Mouse (Mus musculus): ENCODE measurements at regions not wholly inside any gene's neighbourhood (a gene's known extent, or its start where the extent isn't known, plus 50 kb on each side); places are given as distances from the start of the nearest gene placed in this dataset.

DNA sequence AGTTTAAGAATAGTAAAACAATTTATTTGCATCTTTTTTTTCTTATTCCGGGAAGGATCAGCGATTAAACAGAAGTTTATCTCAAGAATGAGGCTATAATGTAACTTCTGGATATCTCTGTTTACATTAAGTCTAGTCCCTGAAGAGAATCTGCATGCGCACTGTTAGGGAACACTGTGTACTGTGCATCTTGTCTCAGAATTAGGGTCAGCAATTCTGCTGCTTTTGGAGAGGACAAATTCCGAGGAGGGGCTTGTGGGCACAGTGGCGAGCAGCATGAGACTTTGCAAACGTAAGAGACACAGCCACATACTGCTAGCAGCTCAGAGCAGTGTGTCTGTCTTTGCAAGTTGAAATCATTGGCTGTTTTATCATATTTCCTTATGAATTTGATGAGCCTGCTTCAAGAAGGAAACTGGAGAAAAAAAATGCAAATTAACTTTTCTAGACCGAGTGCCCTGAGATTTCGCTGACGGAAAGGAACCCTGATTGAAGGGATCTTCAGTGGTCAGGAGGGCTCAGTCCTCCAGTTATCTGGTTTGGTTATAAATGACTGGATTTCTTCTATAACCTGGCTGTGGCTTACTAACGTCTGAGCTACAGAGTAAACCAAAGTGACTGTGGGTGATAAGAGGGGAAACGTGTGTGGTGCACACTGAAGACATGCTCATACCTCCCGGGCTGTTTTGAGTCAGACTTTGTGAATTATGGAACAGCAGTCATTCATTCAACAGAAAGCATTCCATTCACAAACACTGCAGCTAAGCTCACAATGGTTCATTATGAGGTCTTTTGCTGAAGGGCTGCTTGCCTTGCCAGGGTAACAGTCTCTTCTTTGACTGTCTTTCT is 305.1 kb downstream of the Ets1 start:
- peak; percentile 75 for DNase-seq (ENCODE audit: low read depth, low spot score)

DNA sequence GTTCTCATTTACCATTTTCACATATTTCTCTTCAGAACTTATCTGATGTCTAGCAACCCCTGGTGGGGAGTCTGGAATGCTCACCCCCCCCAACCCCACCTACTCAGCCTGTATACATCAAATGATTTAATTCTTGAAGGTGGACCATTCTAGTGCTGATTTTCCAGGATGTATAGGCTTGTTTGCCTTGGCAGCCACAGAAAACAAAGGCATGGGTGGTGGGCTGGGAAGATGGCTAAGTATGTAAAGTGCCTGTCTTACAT is 305.7 kb downstream of the Ets1 start:
- DNase-seq (ENCODE audit: low read depth, low spot score): no peak

DNA sequence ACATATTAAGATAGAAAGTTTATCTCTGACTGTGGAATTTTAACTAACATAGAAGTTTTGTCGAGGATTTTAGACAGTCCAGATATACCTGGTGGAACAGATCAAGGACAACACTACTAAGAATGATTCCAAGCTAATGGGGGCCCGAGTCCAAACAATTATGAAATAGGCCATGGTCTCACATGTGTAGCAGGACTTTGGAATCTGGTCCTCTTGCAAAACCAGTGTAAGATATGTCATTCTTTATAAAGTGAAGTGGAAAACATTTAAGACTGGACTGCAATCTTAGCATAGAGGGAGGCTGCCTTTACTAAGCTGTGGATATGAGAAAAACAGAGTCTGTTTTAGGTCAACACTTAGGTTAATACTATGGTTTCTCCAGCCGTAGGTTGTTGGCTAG is 311.2 kb downstream of the Ets1 start:
- DNase-seq (ENCODE audit: low read depth, low spot score): no peak

DNA sequence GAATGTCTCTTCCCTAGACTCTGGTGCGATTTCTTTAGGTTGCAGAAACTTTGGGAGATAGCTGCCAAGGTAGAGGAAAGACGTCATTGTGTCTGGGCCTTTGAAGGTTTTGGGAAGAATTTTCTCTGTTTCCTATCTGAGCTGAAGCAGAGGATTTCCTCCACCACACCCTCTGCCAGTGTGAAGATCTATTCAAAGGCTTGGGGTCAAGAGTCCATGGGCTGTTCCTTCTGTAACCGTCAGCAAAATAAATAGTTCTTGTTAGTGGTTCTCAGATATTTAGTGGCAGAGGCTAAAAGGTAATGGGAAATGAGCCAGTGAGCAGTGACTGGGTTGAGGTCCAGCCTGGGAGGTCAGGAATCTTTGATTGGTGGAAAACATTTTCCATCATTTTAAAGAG is 313.0 kb downstream of the Ets1 start:
- DNase-seq (ENCODE audit: low read depth, low spot score): no peak

DNA sequence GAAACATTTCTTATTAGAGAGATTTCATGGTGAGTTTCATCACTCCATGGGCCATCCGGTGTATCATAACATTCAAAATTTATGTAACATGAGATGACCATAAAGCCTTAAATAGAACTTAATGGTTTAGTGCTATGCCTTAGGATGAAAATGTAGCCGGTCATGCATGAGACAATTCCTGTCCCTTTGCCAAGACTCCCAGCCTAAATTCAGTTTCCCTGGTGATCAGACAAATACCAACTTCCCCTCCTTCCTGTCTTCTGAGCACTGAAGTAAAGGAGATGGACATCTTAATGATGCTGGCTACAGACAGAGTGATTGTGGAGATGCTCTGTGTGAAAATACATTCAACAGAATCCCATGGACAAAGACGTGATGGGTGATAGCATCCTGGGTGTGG is 322.7 kb downstream of the Ets1 start:
- no peak for DNase-seq (ENCODE audit: low read depth, low spot score)

DNA sequence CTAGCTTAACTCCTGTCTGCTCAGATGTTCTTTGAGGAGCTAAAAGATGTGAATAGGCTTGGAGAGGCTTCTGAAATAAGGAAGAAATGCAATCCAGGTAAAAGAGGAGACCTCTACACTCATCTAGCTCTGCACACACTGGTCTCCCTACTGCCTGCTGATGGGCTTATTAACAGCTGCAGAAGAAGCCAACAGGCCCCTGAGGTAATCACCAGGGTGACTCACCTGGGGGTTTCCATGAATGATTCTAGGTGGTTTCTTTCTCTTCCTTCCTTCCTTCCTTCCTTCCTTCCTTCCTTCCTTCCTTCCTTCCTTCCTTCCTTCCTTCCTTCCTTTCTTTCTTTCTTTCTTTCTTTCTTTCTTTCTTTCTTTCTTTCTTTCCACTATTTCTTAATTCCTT is 323.4 kb downstream of the Ets1 start:
- DNase-seq (ENCODE audit: low read depth, low spot score): peak; percentile 44

DNA sequence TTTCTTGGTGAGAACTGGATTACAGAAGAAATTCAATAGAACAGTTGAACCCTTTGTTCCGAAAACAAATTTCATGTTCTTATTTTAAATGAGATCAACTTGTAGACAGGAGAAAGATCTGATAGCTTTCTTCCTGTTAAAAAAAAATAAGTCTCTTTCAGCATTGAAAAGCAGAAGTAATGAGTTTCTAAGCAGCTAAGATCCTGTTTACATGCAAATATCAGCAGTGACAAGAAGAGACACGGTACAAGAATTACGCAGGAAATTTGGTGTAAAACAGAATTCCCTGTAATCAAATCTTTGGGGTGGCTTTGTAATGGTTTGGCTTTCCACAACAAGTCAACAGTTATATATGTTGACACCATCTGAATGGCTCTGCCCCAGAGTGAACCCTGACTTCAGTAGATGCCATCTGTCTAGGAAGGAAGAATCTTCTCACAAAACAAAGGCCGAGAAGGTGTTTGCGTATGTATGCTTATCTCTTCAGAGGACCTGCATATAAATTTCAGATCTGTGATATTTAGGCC is 326.7 kb downstream of the Ets1 start:
- peak; percentile 60 for DNase-seq (ENCODE audit: low read depth, low spot score)

DNA sequence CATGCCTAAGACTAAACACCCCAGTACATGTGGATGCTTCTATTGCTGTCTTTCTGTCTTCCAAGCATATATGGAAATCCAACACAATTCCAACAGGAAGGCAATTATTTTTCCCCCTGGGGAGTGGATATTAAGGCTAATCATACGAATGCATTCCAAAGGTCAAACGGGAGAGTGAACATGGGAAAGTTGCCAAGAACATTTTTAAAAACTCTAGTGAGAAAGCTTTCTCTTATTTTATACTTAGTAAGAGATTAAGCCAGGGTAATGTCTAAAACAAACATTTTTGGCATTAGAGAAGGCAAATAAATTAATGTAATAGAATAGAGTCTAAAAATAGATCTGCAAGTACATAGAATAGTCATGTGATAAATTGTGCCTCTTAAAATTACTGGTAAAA is 332.4 kb downstream of the Ets1 start:
- DNase-seq (ENCODE audit: low read depth, low spot score): no peak

DNA sequence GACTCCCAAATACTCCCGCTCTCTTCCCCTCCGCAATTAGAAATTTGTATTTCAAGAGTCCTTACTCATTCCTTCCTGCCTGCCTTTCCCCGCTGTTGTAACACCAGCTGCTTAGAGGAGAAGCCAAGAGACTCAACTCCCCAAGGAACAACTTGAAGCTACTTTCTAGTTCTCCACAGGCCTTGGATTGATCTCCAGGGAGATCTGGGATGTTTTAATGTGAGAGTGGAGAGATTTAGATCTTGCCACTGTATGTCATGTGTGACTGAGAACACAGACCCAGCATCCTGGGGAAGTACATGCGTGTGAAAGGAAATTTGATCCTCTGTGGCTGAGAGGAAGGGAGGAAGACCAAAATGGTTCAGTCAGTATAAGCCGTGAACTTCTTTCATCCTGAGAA is 335.4 kb downstream of the Ets1 start:
- DNase-seq (ENCODE audit: low read depth, low spot score): no peak

DNA sequence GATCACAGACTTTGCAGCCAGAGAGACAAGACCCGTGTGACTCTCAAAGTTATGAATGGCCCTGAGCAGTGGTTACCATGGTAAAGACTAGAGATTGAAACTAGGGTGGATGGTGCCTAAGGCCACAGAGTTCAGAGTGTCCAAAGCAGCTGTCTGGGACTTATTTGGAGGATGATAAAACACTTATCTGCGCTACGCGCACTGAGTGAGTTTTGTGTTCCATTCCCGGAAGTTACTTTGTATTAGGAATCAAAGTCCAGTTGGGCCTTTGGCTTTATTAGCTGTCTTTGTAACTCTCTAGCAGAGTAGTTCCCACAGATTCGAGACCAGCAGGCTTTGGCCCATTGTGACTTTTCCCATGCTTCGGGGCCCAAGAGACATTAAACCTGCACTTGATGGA is 335.9 kb downstream of the Ets1 start:
- DNase-seq (ENCODE audit: low read depth, low spot score): no peak

DNA sequence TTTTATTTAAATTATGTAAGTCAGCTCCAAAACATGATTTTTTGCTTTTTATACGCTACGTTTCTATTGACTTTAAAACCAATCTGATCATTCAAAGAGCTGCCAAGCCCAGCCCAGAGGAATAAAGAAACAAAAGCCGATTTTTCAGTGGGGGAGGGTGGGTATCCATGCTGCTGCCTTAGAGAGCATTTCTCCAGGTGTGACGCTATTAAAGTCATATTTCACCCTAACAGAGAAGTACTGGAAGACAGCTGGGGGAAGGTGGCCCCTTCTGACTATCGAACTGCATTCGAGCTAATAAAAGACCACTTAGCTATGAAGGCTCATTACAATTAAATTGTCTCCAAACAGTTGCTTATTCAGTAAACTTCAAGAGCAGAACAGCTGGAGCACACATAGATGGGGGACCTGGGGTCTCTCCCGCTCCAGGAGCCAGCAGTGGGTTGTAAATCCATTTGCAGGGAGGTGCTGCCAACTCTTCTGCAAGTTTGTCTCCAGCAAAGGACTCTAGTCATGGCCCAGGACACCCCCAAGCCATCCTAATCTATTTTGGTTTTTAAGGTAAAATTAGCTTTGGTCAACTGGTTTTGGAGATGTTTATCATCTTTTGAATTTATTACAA is 336.5 kb downstream of the Ets1 start:
- no peak for DNase-seq (ENCODE audit: low read depth, low spot score)

DNA sequence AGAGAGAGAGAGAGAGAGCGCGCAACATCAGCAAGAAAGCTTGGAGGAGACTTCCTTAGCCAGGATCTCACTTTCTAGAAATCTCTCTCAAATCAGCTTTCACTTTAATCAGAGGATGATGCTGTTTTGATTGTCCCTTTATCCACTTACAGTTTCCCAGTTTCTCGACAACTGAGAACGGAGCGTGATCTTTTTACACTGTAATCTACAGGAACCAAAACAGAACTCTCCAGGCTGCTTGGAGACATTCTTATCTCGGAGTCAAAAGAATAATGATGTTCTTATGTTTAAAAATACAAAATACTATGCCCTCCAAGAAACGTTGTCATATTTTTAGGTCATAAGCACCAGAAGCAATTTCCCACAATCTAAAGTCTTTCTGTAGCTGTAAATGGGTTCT is 341.7 kb downstream of the Ets1 start:
- no peak for DNase-seq (ENCODE audit: low read depth, low spot score)

DNA sequence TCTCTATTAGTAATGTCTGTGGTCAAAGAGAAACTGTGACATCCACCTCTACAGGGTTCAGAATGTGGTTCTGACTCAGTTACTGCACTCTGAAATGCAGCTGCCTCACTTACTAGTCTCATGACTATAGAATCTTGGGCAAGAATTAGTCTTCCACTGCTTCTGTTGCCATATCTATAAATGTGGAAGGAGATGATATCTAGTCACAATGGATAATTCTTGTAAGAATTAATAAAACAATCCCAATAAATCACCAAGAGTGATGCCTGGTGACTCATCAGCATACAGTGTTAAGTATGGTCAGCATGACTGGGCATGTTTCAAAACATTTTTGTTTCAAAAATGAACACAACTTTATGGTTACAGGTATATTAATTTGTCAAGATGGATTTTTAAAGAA is 344.8 kb downstream of the Ets1 start:
- DNase-seq (ENCODE audit: low read depth, low spot score): no peak

DNA sequence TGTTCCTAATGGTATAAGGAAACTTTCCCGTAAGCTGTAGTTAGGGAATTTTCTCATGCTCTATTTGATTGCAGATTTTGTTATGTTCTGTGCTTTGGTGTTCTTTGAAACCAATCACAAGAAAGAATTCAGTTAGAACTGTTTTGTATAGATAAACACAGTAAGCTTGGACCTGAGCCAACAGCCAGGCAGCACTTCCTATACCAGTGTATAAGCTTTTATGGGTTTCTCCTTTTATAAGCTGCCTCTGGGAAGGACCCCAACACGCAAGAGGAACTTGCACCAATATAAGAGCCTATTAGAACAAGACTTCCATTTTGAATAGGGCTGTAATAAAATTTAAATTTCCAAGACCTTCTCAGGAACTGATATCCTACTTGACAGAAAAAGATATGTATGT is 347.2 kb downstream of the Ets1 start:
- DNase-seq (ENCODE audit: low read depth, low spot score): peak; percentile 20

DNA sequence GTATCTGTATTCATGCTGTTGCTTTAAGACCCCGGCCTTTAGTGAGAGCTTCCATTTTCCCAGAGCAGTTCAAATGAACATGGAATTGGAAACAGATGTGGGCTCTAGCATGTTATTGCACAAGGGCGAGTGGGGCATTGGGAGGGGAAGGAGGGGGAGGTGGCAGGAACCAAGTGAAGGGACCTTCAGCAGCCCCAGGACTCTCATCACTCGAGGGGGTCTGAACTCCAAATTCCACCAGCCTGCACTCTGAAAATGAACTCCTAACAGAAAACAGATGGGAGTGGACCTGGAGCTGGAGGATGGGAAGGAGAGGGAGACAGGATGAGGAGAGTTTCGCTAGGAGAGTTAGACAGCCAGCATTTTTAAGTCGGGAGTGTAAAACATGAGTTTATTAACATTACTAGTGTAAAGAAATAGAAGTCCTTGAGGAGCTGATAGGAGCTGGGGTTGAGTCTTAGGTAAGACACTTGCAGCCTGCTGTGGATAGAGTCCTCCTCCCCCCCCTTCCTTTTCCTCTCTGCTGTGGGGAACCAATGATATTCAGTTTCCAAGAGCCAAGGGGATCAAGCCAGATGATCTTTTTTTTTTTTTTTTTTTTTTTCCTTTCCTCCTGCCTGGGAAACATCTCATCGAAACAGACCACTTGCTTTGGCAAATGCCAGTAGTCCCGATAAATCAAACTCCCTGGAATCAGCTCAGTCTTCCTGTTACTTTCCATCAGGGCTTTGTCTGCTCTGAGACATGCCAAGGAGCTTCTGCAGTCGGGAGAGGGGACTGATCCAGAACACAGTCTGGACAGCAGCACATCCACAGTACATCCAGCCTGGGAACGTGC is 351.0 kb downstream of the Ets1 start:
- DNase-seq (ENCODE audit: low read depth, low spot score): no peak

DNA sequence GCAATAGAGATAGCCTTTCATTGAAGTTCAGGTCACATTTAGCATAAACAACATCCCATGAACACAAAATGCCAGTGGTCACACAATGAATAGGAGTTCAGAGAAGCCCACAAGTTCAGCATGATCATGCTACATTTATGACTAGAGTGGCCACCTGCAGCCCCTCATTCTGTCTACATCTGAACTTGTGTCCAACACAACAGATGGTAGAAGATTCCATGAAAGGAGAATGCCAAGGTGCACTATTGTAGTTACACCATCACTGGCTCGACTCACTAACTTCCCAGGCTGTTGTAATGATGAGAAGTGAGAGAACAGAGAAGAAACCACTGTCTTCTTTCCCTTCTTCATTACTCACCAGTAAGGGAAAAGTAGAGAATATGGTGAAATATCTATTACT is 353.0 kb downstream of the Ets1 start:
- no peak for DNase-seq (ENCODE audit: low read depth, low spot score)

DNA sequence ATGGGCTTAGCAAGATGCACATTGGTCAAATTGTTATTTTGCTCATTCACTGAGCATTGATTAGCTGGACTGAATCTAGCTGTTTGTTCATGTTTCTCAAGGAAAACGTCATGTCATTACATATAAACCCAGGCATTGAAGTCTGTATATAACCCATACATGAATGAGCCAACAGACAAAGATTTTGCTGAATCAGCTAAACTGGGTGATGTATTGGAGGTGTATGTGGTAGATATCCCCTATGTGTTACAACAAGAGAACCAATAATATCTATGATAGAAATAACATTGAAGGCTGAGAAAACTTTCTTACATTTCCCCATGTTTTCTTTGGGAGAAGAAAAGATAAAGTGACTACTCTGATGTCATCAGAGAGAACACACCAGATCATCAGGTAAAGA is 362.3 kb downstream of the Ets1 start:
- no peak for DNase-seq (ENCODE audit: low read depth, low spot score)

DNA sequence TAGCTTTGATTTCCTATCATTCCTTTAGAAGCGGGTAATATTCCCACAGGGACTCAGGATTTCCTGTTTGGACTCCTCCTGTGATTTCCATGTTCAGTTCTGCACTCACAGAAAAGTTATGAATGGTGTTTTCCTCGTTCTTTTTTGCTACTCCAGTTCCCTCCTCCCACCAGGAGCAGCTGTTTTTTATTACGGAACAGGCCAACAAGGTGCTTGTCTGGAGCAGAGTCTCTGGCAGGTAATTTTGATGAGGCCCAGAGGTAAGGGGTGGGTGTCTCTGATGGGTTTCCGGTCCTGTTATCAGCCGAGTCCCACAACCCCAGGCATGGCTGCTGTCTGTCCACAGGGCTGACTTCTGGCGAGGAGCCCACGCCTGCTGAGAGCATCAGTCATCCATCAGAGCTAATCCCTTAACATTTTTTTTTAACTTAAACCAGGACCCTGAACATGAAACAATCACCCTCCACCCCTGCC is 364.7 kb downstream of the Ets1 start:
- DNase-seq (ENCODE audit: low read depth, low spot score): no peak

DNA sequence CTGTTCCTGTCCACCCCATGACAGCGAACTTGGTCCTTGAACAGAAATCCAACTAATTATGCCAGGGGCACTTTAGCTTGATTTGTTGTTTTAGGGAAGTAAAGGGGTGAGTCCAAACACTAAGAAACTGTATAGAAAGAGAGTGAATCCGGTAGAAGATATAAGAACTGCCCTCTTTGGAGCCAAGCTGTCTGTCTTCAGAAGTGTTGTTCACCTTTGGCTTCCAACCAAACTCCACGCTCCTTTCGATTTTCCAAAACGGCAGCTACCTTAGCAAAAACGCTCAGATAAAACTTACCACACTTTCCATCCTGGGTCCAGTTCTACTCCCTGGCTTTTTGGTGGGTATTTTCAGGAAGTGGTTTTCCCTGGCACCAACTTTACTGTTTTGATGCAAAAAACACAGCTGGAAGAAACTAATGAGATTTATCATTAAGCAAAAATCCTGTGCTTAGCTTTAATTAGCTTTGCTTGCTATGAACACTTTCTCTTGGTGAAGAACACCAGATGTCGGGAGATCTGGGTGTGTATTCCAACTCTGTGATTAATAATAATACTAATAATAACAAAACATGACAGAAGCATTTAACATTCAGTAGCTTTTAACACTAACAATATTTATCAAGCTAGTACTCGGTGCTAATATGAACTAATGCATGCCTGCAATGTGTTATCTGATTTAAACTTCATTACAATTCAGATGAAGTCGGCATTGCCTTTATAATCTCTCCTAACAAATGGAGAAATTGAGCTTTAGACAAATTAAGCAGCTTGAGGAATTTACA is 365.3 kb downstream of the Ets1 start:
- no peak for DNase-seq (ENCODE audit: low read depth, low spot score)

DNA sequence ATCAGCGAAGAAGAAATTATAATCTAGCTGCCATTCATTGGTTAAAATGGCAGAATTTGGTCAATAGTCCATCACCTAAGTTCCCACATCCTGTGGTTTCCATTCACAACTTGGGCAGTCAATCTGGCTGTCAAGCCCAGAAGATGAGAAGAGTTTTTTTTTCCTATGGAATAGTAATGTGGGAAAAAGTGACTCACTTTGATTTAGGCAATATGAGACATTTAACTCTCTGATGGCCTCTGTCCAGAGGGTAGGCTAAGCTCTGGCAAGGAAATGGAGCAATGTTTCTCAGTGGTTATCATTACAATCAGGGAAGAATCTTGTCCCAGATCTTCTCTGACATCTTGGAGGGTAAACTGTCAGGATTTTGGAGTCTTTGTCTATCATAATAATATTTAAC is 367.9 kb downstream of the Ets1 start:
- DNase-seq (ENCODE audit: low read depth, low spot score): no peak

DNA sequence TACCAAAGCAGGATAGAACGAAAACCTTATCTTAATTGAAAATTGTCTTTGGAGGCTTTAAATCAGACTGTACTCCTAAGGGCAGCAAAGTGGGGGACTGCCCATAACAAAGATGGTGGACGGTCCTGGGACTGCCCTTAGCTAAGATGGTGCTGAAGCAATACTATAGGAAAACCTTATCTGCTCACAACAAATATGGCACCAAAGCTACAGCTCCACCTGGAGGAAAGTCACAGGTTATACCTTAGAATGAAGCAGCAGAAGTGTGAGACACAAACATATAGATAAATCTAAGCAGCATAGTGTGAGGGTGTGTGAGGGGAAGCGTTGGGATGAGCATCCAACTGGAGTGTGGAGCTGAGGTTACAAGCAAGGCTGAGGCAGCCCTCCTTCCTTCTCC is 368.5 kb downstream of the Ets1 start:
- peak; percentile 66 for DNase-seq (ENCODE audit: low read depth, low spot score)
